Mouse (Mus musculus): ENCODE results near the gene Btbd11.

The Btbd11 gene

GRCm38 (mm10) chr10:85517223-85518110, 130.9 kb downstream of the Btbd11 start:
- in situ Hi-C loops (cut with MboI; ENCODE audit: unreplicated experiment in 2 of 2) = no loop called here

- in situ Hi-C loops (cut with MboI; ENCODE audit: unreplicated experiment in 2 of 2) = no loop called here
Measured at GRCm38 (mm10) chr10:85518111-85518409, 131.4 kb downstream of the Btbd11 start.

- in situ Hi-C loops (cut with MboI; ENCODE audit: unreplicated experiment in 2 of 2) = no loop called here
Measured at GRCm38 (mm10) chr10:85522220-85522760, 135.7 kb downstream of the Btbd11 start.

DNA sequence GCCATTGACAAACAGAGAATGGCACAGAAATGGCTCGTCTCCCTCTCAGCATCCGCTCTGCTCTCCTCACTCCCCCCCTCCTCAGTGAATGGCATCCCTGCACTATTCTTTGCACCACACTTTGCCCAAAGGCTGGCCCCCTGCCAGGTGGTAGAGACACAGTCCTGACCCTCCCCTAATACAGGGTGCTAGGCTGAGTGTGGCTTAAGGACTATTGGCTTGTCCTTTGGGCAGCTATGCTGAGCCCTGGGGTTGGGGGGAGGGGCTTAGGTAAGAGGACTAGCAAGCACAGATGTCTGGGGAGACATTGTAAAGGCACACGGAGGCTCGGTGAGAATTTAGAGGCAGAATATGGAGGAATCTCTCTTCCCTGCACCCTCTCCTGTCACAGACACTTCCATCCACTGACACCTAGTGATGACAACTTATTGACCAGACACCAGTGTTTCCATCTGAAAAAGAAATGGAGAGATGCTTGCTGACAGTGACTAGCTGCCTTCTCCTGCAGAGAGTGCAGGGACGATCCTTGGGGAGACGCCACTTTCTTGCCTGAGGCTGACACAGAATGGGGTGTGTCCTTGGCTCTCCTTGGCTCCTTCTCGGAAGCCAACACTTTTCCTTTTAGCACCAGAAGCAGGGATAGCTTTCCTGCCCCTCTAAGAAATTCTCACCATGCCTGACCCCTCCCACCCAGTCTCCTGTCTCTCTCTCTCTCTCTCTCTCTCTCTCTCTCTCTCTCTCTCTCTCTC, 138.8 kb downstream of the Btbd11 start:
- in situ Hi-C loops (cut with MboI; ENCODE audit: unreplicated experiment in 2 of 2) = no loop called here

GRCm38 (mm10) chr10:85526657-85527056, 140.0 kb downstream of the Btbd11 start:
- in situ Hi-C loops (cut with MboI; ENCODE audit: unreplicated experiment in 2 of 2) = no loop called here

GRCm38 (mm10) chr10:85527722-85528121, 141.1 kb downstream of the Btbd11 start:
- in situ Hi-C loops (cut with MboI; ENCODE audit: unreplicated experiment in 2 of 2) = no loop called here

DNA sequence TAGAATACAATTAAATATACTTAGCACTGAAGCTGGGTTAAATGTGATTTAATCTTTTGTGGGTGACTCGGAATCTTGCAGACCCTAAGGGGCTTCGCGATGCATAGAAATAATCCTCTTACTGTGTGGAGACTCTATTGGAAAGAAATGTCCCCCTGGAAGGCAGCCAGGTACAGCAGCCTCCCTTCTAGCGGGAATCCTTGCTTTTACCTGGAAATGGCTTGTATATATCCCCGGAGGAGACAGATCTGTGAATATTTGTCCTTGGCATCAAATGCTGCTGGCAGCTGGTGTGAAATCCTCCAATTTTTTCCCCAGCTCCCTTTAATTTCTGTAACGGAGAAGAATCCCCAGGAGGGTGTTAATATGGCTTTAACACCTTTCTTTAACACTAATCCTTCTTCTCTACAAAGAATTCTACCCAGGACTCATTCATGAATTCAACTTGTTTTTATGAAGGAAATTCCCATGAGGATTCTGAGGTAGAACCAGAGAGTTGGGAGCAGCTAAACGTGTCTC, 146.6 kb downstream of the Btbd11 start:
- in situ Hi-C loops (cut with MboI; ENCODE audit: unreplicated experiment in 2 of 2) = no loop called here

DNA sequence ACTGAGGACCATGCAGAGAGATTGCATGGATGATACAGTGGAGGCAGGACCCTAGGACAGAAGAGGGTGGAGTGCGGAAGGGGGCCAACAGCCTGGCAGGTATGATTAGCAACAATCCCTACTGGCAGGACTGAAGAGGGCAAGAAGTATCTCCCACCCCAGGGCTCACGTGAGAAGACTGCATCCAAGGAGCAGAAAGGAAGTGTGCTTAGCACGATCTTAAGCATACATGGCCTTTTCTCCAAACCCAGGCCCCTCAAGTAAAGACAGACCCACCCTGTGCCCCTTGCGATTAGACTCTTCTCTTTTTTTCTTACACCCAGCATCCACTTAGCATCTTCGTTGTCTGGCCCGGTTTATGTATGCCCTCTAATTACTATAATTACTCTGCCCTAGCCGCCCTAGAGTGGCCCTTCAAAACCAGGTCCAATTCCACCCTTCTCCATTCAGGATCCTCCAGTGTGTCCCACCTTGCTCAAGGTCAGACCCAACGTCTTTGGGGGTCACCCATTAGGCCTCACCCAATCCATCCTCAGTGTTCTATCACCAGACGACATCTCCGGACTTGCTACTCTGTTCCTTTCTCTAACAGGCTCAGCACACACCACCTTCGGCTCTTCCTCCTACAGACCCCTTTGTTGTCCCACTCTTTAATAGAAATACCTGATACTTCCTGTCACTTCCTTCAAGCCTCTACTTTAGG, 151.6 kb downstream of the Btbd11 start:
- in situ Hi-C loops (cut with MboI; ENCODE audit: unreplicated experiment in 2 of 2) = no loop called here

DNA sequence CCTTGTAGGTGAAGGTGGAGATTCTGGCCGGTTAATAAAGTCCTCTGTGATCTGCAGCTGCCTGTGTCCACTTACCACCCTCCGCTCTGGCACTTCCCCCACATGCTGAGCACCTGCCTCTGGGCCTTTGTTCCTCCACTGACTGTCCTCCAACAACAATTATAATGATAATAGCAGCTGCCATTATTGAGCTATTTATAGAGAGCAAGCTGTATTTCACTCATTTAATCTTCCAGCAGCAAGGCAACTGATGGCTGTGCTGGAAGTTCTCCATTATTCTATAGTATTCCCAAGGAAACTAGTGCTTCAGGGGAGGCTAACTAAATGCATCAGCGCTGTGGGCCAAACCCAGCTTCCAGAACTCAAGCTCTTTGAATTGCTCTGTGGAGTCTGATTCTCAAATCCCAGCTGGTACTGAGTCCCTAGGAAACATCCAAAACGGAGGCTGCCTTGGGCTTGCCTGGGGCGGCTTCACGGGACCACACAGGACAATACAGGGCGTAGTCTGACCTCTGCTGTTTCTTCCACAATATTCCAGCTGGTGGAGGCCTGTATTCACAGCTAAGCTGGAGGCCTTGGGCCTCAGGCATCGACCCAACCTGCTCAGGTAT, 153.0 kb downstream of the Btbd11 start:
- in situ Hi-C loops (cut with MboI; ENCODE audit: unreplicated experiment in 2 of 2) = no loop called here

DNA sequence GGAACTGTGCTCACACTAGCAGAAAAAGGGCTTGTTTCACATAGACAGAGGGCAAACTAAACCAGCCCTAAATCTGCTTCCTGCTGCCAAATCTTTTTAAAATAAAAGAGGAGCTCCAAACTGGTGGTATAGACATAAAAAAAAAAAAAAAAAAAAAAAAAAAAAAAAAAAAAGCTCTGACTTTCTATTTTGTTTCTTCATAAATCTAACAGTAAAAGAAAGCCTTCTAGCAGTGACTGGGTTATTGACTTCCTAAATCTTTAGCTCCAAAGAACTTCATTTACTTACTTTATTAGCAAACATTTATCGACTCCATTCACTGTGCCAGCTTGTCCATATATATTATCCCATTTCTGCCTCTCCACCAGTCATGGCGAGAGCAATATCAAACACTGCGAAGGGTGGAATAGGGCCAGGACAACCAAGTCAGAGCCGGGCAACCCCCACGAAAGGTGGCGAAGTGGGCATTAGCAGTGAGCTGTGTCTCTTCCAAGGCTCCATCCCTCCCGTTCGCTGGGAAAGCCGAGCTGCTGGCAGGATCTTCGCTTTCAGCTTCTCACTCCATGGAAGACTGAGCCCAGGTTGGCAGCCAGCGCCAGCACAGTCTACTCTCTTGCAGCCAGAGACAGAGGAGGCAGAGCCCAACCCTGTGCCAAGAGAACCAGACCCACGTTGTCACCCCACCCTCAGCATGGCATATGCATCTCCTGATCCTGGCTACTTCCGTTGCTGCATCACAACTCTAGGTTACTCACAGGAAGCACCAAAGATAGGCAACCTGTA, 153.9 kb downstream of the Btbd11 start:
- in situ Hi-C loops (cut with MboI; ENCODE audit: unreplicated experiment in 2 of 2) = no loop called here

- in situ Hi-C loops (cut with MboI; ENCODE audit: unreplicated experiment in 2 of 2) = no loop called here
Measured at GRCm38 (mm10) chr10:85541481-85541880, 154.9 kb downstream of the Btbd11 start.

DNA sequence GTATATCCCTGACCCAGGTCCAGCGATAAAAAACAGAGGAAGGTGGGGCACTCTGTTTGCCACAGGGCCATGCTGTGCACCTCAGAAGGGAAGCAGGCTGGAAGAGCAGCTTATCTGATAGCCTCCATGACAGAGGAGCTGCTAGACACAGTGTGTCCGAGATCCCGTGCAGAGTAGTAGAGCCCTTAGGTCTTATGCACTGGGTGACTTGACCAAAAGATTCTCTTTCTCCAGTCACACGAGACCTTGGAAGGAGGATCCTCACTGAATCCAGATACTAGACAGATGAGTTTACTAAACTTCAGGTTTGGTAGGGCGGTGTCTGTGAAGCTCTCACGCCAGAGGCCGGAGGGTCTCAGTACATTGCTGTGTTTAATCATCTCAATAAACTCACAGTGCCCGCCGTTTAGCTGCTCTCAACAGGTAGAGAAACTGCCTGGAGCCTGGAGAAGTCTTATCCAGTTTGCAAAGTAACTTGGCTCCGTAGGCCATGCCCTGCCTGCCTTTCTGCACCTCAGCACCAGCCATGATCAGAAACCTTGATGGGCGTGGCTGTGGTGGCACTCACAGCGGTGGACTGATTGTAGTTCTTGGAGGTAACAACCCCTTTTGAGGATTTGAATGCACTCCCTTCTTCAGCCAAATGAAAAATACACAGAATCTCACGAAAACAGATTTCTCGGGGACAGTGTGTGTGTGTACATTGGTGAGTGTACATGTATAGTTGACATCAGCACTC, 155.4 kb downstream of the Btbd11 start:
- in situ Hi-C loops (cut with MboI; ENCODE audit: unreplicated experiment in 2 of 2) = no loop called here

GRCm38 (mm10) chr10:85543281-85543680, 156.7 kb downstream of the Btbd11 start:
- in situ Hi-C loops (cut with MboI; ENCODE audit: unreplicated experiment in 2 of 2) = no loop called here

DNA sequence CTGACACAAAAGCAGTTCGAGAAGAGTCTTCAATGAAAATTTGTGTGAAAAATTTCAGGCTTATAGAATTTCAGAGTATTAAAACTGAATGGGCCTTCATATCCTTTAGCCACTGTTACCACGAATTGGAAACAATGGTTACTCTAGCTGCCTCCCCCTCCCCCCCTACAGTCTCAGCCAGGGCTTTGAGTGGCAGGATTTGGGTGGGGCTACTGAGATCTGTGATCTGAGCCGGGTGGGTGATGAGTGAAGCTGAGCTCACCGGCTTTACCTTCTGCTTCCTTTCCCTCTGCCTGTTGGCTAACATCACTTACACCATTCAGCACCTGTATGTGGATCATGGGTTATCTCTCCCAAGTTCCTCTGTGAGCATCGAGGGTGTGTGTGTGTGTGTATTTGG, 158.4 kb downstream of the Btbd11 start:
- in situ Hi-C loops (cut with MboI; ENCODE audit: unreplicated experiment in 2 of 2) = no loop called here

DNA sequence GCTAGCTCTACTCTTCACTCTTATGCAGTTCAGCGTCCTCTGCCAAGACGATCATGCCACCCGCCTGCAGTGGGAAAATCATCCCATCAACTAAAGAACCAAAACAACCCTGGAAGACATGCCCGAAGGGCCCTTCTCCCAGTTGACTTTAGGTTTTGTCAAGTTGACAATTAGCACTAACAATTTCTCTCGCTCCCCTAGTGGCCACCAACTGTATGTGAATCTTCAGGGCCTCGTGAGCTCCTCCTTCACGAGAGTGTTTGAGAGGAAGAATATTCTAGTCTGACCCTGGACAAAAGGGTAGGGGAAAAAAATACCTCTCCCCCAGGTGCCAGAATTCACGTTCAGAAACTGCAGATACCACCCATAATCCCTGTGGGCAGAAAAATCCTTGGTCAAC, 168.6 kb downstream of the Btbd11 start:
- in situ Hi-C loops (cut with MboI; ENCODE audit: unreplicated experiment in 2 of 2) = no loop called here

DNA sequence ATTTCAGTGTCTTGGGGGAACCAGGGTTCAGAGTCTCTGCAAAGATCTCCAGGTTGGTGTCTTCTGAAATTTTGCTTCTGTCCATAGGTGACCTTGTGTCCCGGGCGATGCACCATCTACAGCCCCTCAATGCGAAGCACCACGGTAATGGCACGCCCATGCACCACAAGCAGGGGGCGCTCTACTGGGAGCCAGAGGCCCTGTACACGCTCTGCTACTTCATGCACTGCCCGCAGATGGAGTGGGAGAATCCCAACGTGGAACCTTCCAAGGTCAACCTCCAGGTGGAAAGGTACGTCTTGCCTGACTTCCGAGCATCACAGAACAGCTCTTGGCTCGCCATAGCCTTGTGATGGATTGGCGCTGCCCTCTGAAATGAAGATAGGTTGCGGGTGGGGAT, 174.8 kb downstream of the Btbd11 start:
- in situ Hi-C loops (cut with MboI; ENCODE audit: unreplicated experiment in 2 of 2) = no loop called here

GRCm38 (mm10) chr10:85571456-85571855, 184.8 kb downstream of the Btbd11 start:
- in situ Hi-C loops (cut with MboI; ENCODE audit: unreplicated experiment in 2 of 2) = no loop called here

DNA sequence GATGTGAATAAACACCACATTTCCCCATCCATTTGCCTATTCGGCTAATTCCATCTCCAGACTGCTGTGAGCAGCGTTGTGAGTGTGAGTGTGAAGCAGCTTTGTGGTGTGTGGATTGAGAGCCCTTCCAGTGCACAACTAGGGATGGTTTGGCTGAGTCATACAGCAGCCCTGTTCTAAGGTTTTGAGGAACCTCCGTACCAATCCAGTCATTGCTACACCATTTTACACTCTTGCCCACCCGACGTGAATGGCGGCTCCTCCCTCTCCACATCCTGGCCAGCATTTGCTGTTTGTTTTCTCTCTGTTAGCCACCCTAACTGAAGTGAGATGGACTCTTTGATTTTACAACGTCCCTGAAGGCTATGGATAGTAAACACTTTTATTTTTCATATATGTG, 186.0 kb downstream of the Btbd11 start:
- in situ Hi-C loops (cut with MboI; ENCODE audit: unreplicated experiment in 2 of 2) = no loop called here

DNA sequence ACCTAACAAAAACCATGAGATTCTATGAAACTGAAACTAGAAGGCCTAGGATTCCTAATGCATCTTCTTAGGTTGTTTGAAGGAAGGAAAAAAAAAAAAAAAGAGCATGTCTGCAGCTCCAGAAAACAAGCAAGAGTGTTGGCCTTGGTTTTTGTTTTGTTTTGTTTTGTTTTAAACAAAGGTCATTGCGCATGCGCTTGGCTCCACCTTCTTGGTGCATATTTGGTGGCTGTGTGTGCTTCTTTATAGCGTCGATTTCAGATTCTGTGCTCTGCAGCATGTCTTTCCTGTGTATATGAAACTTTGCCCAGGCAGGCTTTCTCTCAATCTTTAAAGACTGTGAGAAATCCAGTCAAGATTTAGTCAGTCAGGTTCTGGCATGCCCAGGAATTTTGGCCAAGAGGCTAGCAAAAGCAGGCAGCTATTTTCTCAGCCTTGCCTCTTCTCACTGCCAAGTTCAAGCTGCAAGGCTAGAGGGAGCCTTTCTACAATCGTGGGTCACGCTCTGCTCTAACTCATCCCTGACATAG, 191.3 kb downstream of the Btbd11 start:
- in situ Hi-C loops (cut with MboI; ENCODE audit: unreplicated experiment in 2 of 2) = no loop called here

All from v-Abl transformed pro-B cells (cell line).